Mouse (Mus musculus) lung, adult 2 months (tissue): ENCODE measurements at regions not wholly inside any gene's neighbourhood (a gene's known extent, or its start where the extent isn't known, plus 50 kb on each side); places are given as distances from the start of the nearest gene placed in this dataset.

ENCODE experiments used
- CTCF ChIP-seq: fragments of 200-500 bp; IDR thresholded peaks from 2 replicates; pipeline ENCODE4 v1.5.1; 2011; ENCODE audit warnings: mild to moderate bottlenecking, low read length, control low read depth; ENCODE audit not compliant: insufficient read depth
- POLR2A ChIP-seq: fragments of 200-500 bp; IDR thresholded peaks from 2 replicates; pipeline ENCODE4 v1.6.1; 2011; ENCODE audit warnings: low read depth, mild to moderate bottlenecking, control low read depth, low read length, borderline replicate concordance; ENCODE audit errors: extremely low read depth

DNA sequence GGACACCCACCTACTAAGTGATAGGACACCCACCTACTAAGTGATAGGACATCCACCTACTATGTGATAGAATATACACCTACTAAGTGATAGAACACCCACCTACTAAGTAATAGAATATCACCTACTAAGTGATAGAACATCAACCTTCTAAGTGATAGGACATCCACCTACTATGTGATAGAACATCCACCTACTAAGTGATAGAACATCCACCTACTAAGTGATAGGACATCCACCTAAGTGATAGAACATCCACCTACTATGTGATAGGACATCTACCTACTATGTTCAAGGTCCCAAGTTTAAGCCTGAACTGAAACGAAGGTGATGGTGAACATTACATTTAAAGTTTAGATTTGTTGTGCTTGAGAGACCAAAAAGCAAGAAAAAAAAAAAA, 863.8 kb downstream of the Zfp704 start:
- TF ChIP-seq POLR2A (no peak), CTCF (no peak)
